16 mouse cellular contexts compared by ENCODE assay signal in genomic region chr19:6454041-6454720, GRCm38 (mm10). TPM values are rescaled to one million over a fixed set of nuclear protein-coding genes. Genes with fewer than 3 reads are reported as not detected.
DNase-seq lines count a peak whose midpoint lies in the region; ATAC-seq and TF ChIP-seq lines count a peak whose summit lies in the region.
"Had no signal": no experiment of that assay in that cellular context is flagged by ENCODE, and none has a peak within 500 bp of the region (broad histone marks: within the 10 kb centered on the region; RNA-seq: fewer than 3 reads in every experiment).

No protein-coding gene starts in this region.

- TF ChIP-seq CTCF in cerebellum, adult 2 months (IDR thresholded peaks at IDR 0.05; ENCODE audit: borderline replicate concordance, insufficient read depth, low read depth, low read length): no peak

- DNase-seq in cerebellum, adult 2 months: no peak
- no peak for DNase-seq in cerebellum, adult 11 months
- no peak for DNase-seq in neural tube, embryonic 10.5 days (ENCODE audit: extremely low spot score, low spot score)
- DNase-seq in frontal cortex, postnatal 25 days (ENCODE audit: low spot score in 2 of 2): no peak
- DNase-seq in adrenal gland, postnatal 10 days: no peak
- DNase-seq in Muller cell, postnatal 12 days (ENCODE audit: inconsistent ontology term): no peak
- DNase-seq: adrenal gland, adult 2 months; kidney, postnatal 25 days; lung, adult 18-20 months; lung, postnatal 4 days; thymus, postnatal 36 days had no signal

- TF ChIP-seq POLR2A in cerebellum, adult 2 months (IDR thresholded peaks at IDR 0.05; ENCODE audit: borderline replicate concordance, insufficient read depth, low read length): no peak

- H3K27ac ChIP-seq in cerebellum, adult 2 months (ENCODE audit: insufficient read depth, low read length): 0 out of 2 replicates have a peak overlapping the region, but pooled peaks have one; percentile 11
- no peak overlapping the region for H3K27ac ChIP-seq in neural tube, embryonic 12.5 days
- H3K27ac ChIP-seq in midbrain, embryonic 12.5 days (replicated peaks): peak overlapping the region; percentile 63; the same call in 1 of the 2 replicates
- H3K27ac ChIP-seq: embryonic facial prominence, embryonic 13.5 days; intestine, embryonic 15.5 days had no signal

- ATAC-seq in neural tube, embryonic 12.5 days (ENCODE audit: low FRiP score, low read depth): no peak
- ATAC-seq in midbrain, embryonic 12.5 days (ENCODE audit: low FRiP score, low read depth): no peak
- ATAC-seq: intestine, embryonic 15.5 days had no signal

- H3K9ac ChIP-seq in neural tube, embryonic 12.5 days: 0 out of 2 replicates have a peak overlapping the region, but pooled peaks have one; percentile 5
- H3K9ac ChIP-seq in midbrain, embryonic 12.5 days (replicated peaks): 0 out of 2 replicates have a peak overlapping the region, but pooled peaks have one; percentile 28
- H3K9ac ChIP-seq: embryonic facial prominence, embryonic 13.5 days; intestine, embryonic 15.5 days had no signal

- H3K4me2 ChIP-seq in neural tube, embryonic 12.5 days (replicated peaks): no peak overlapping the region
- no peak overlapping the region for H3K4me2 ChIP-seq in midbrain, embryonic 12.5 days (replicated peaks)
- H3K4me2 ChIP-seq: embryonic facial prominence, embryonic 13.5 days; intestine, embryonic 15.5 days had no signal

- H3K36me3 ChIP-seq in neural tube, embryonic 12.5 days: peaks cover 4% of the 10 kb centered on the region
- peaks cover 13% of the 10 kb centered on the region for H3K36me3 ChIP-seq in midbrain, embryonic 12.5 days
- H3K36me3 ChIP-seq: embryonic facial prominence, embryonic 13.5 days; intestine, embryonic 15.5 days had no signal

- H3K4me1 ChIP-seq in cerebellum, adult 2 months (ENCODE audit: control insufficient read depth, insufficient read depth, low read length): peaks cover 39% of the 10 kb centered on the region
- H3K4me1 ChIP-seq in neural tube, embryonic 12.5 days: peaks cover 23% of the 10 kb centered on the region
- H3K4me1 ChIP-seq in midbrain, embryonic 12.5 days: peaks cover 46% of the 10 kb centered on the region

- H3K27me3 ChIP-seq in cerebellum, adult 2 months (ENCODE audit: control insufficient read depth, insufficient read depth, low read length): no peaks in the 10 kb centered on the region
- peaks cover 2% of the 10 kb centered on the region; the same call in 1 of the 2 replicates for H3K27me3 ChIP-seq in neural tube, embryonic 12.5 days (replicated peaks)
- H3K27me3 ChIP-seq in midbrain, embryonic 12.5 days: no peaks in the 10 kb centered on the region; the same call in none of the 2 replicates
- H3K27me3 ChIP-seq: intestine, embryonic 15.5 days had no signal

- 48% methylated on average over 10 of the region's 10 CpGs for WGBS in cerebellum, adult 2 months
- 74% methylated on average over 10 of the region's 10 CpGs for WGBS in neural tube, embryonic 12.5 days
- 69% methylated on average over 10 of the region's 10 CpGs for WGBS in midbrain, embryonic 12.5 days

- no peak overlapping the region for H3K4me3 ChIP-seq in cerebellum, adult 2 months (replicated peaks; ENCODE audit: insufficient read depth, low read depth, low read length)
- H3K4me3 ChIP-seq in neural tube, embryonic 12.5 days: no peak overlapping the region
- no peak overlapping the region for H3K4me3 ChIP-seq in midbrain, embryonic 12.5 days
- H3K4me3 ChIP-seq: embryonic facial prominence, embryonic 13.5 days; intestine, embryonic 15.5 days; myocyte had no signal

- no peaks in the 10 kb centered on the region for H3K9me3 ChIP-seq in neural tube, embryonic 12.5 days
- H3K9me3 ChIP-seq in midbrain, embryonic 12.5 days: no peaks in the 10 kb centered on the region
- H3K9me3 ChIP-seq: embryonic facial prominence, embryonic 13.5 days; intestine, embryonic 15.5 days had no signal

RNA-seq across cellular contexts. Expression of gene Nrxn2, which starts 35.6 kb away (rescaled TPM):
- polyA plus RNA-seq in cerebellum, adult 2 months (2012; rRNA removed): 420 and 504 TPM in 2 replicates
- 31.2 and 32.9 TPM in 2 replicates for polyA plus RNA-seq in neural tube, embryonic 12.5 days (2016; fragmentation: Nextera tagmentation; extraction: Ambion mirVana)
- 16.0 and 22.5 TPM in 2 replicates for polyA plus RNA-seq in midbrain, embryonic 12.5 days (2016; fragmentation: Nextera tagmentation; extraction: Ambion mirVana)
- 10 to 100 TPM in 1 of 2 experiments, 1 to 10 TPM in 1; 7.5 to 14.5 TPM for total RNA-seq in adrenal gland, postnatal 10 days (2021)

RNA-seq across cellular contexts. Expression of gene Rasgrp2, which starts 55.0 kb away (rescaled TPM):
- 78.5 and 90.1 TPM in 2 replicates for polyA plus RNA-seq in cerebellum, adult 2 months (2012; rRNA removed)
- 26.4 and 28.3 TPM in 2 replicates for polyA plus RNA-seq in neural tube, embryonic 12.5 days (2016; fragmentation: Nextera tagmentation; extraction: Ambion mirVana)
- polyA plus RNA-seq in midbrain, embryonic 12.5 days (2016; fragmentation: Nextera tagmentation; extraction: Ambion mirVana): 21.5 and 21.6 TPM in 2 replicates
- total RNA-seq in adrenal gland, postnatal 10 days (2021): 10 to 100 TPM; 53.2 to 54.9 TPM

Comparison
In these comparisons a context has a peak if more than half of its experiments do, and no peak if none do; other contexts are left out.
1. RNA of gene Nrxn2, which starts 35.6 kb away (polyA plus RNA-seq): 420 to 504 TPM in cerebellum, adult 2 months; 31.2 to 32.9 TPM in neural tube, embryonic 12.5 days and 16.0 to 22.5 TPM in midbrain, embryonic 12.5 days; every median in the first group is over 10 times any median in the second.